Mouse (Mus musculus) c-Kit-positive CD71-positive TER-119-negative erythroid progenitor cells, embryonic 14.5 days (primary cell): ENCODE data around the gene Negr1.

Source experiments
- DNase-seq: peaks from one replicate; pipeline ENCODE4 v3.0.0-alpha.2; 2013; ENCODE audit warnings: low read depth

Gene Negr1

DNA sequence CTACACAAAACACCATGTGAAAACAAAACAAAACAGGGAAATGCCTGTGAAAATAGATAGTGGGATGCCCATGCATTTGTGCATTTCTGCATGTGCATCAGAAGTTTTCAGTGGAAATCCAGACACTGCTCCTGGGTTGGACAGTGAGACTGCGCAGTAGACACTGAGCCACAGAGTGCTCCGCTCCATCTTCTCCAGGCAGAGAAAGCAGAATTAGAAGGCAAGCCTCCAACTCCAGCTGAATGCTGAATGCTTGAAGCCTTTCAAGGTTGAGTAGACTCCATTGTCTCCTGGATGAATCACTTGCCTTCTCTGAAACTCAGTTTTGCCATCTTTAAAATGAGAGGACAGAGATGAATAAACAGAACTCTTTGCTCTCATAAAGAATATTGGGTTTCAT lies 546.6 kb downstream of the Negr1 start:
- no peak for DNase-seq

DNA sequence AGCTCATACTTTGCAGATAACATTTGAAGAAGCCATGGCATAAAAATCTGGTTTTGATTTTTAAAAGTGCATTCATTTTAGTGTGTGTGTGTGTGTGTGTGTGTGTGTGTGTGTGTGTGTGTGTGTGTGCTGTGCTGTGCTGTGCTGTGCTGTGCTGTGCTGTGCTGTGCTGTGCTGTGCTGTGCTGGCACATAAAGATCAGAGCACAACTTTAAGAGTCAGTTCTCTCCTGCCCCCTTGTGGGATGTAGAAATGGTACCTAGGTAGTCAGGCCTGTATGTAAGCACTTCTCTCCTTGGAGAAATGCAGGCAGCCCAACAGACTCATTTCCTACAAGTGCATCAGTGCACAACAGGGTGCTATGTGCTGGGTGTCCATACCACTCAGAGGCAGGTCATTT lies 547.7 kb downstream of the Negr1 start:
- DNase-seq = no peak

DNA sequence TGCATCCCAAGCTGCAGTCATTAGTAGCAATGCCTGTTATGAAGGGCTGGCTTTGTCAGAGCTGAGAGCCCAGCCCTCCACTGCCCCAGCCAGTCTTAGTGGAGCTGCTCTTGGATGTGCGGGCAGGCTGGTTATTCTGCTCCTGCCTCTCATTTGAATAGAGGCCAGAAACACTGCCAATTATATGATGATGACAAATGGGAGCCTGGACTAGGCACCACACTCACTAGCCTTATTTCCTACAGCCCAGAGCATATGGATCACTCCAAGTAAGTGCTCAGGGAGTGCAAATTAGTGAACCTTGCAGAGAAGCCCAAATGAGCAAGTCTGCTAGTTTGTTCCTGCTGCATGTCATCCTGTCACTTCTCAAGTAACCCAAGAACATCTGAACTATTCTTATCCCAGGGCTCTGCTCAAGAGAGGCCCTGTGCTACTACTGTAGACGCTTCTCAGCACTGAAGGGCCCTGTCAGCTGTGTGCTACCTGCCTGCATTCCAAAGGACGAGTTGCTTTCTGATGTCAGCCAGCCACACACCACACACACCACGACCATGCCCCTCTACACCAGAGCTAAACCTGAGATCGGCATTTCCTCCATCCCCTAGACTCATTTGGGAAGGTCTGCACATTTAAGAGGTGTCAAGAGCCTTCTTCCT lies 553.6 kb downstream of the Negr1 start:
- DNase-seq = no peak

DNA sequence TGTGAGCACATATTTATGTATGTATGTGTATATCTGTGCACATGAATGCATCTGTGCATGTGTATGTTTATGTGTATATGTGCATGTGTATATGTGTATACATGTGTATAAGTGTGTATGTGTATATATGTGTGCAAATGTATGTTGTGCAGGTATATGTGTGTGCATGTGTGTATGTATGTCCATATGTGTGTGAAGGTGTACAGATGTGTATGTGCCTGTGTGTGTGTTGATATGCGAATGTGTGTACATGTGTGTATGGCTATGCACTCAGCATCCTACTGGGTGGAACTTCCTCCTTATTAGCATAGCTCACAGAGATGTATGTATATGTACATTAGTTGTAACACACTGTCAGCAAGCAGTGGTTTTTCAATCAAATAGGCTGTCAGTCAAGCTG lies 554.4 kb downstream of the Negr1 start:
- DNase-seq = no peak

DNA sequence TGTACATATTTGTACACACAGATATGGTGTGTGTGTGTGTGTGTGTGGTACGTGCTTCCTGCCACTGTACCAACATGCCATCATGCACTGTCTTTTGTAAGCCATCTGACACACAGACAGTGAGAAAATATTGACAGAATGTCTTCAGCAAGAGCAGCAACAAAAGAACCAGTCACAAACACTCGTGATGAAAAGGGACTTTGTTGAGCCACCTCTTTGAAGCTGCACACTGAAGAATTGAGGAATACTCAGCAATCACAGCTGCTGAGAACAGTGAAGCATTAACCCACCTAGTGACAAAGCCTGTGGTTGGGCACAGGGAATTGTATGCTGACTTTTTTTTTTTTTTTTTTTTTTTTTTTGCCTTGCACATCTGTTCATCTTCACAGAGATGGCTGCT lies 558.3 kb downstream of the Negr1 start:
- DNase-seq = no peak

DNA sequence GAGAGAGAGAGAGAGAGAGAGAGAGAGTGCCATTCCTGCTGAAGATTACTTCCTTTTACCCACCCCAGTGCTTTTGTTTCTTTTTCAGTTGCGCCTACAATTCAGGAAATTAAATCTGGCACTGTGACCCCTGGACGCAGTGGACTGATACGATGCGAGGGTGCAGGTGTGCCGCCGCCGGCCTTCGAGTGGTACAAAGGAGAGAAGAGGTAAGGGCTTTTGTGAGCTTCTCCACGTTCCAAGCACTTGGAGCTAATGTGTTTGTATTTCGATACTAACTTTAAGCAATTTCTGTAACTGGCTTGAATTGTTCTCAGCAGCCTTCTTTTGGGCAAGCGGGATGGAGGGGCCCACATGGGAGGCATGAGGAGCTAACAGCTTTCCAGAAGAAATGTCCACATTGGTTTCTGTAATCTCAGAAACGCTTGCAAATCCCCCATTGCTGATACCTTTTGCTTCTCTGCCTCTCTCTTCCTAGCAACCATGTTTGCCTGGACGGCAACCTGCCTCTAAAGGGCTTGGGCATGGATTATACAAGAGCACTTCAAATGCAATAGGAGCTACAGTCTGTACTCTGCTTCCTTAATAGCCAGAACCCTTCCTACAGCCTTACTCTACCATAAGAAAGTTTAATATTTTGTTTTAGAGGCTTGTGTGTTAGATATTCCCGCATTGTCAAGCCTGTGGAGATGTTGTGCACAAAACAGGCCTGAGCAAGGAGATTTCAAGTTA lies 584.7 kb downstream of the Negr1 start:
- no peak for DNase-seq

DNA sequence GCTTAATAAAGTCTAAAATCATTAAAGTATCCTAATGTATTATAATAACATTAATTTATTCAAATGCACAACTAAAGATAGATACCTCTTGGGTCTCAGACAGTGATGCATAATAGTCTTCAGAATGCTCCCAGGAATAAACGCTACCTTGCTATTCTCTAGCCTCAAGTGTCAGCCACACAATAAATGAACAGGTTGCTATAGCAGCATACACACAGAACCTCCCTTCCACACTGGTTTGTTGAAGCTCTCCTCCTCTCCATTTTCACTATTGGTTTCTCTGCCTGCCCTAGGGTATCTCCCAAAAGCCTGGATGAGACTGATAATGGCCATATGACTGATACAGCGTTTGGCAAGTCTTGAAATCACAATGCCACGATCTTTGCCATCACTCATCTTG lies 593.3 kb downstream of the Negr1 start:
- DNase-seq = no peak

DNA sequence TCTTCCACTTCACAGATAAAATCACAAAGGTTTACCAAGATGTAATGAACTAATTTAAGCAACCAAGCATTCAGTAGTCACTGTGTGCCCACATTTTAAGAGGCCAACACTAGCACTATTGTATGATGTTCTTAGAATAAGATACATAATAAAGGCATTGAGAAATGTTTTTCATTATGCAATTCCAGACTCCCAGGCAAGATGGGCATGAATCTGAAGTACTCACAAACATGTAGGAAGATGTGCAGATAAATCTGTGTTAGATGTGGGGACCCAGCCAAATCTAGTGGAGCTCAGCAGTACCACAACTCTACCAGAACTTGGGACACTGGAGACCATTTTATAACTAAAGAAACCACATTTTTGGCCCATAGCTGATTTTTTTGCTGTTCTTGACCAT lies 593.9 kb downstream of the Negr1 start:
- DNase-seq = no peak

DNA sequence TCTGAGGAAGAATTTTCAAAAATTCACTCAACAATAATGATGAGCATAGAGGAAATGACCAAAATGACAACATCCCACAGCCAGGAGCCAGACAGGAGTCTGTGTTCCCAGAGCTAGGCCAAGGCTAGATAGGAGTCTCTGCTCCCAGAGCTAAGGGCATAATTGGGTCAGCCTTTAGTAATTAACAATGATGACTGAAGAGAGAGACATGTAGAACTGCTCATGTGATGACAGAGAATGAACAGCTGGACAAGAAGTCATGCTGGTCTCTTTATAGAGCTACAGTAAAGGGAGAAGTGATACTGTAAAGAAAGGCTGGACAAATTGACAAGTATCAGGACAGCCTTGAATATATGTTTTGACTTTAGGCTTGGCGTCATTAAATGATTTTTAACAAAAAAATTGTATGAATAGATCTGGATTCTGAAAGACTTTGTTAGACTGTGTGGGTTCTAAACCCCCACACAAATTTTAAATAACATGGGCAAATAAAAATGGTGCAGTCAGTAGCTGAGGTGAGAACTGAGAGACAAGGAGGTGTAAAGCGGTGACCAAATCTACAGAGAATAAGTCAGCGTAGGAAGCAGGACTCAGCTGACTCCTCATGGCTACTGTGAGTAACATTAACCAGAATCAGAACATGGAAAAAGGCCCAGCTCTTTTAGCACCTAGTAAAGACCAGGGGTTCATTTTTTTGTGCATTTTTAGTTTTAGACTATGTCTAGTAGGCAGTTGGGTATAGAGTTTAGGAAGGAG lies 603.4 kb downstream of the Negr1 start:
- no peak for DNase-seq

DNA sequence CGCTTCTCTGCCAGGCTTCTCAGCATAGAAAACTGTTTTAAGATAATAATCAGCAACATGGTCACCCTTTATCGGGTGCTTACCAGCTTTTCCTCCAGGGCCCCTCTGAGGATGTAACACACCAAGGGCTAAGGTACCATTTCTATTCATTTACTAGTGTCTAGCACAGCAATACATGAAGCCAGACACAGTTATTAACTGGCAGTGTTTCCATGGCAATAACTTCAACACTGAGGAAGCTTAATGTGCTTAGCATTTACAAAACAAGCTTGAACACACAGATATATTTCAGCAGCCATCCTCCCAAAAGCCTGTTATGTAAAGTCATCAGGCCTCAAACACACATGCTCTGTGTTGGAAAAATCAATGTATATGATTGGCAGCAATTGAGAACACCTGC lies 620.4 kb downstream of the Negr1 start:
- no peak for DNase-seq

DNA sequence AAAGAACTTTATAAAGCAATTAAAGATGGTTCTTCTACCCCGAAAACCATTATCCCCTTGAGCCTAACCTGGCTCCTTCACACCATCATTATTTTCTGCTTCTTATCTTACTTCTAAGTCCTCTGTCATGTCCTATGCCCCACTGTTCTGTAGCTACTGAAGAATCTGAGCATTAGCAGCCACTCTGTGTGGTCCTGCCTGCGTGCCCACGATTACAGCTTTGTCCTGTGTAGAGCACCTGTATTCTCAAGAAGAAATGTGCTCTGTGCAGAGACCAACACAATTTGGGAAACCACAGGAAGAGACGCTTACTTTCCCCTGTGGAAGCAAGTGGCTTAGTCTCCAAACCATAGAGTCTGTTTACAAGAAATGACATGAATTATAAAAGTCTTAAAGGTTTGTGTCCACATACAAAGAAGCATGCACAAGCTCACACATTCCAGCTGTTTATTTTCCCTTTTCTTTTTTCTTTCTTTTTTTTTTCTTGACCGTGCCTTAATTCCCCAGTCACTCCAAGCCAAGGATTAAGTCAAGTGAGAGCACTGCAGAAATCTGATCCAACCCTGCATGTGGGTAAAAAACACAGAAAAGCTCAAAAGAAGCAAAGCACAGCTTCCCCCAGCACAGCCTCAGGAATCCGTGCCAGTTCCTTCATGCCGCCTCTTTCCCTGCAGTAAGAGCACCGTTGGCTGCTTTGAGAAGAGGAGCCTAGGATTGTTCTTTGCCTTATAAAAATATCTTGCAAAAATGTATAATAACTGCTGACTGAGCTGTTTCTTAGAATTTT lies 627.5 kb downstream of the Negr1 start:
- DNase-seq = no peak

DNA sequence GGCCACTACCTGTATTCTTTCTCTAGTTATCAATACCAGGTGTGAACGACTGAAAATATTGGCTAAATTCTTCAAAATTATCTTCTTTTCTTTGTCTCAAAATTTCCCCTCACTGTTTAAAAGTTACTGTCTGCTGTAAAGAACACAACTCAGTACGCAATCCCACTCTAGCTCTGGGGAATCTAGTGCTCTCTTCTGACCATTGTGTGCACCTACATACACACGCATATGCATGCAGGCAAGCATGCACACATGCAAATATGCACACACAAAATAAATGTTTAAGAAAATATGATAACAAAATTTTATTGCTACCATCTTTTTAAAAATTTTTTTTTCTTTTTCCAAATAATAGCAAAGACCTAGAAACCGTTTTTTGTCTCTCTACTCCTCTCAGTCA lies 628.2 kb downstream of the Negr1 start:
- no peak for DNase-seq

DNA sequence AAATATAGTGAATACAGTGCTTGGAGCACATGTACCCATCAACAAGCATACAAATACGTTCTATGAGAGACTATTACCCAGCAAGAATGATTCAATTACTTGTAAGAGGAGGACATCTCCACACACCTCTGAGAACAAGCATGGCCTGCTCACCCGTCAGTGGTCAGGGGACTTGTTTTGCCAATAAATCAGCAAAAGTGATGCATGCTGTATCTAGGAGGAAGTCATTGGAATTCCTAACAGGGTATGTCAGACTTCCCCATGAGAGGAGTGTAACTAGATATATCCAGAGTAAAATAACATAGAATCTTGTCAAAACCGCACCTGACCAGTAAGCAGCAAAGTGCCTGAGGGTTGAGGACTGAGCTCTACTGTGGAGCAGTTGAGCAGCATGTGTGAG lies 629.0 kb downstream of the Negr1 start:
- DNase-seq = no peak

DNA sequence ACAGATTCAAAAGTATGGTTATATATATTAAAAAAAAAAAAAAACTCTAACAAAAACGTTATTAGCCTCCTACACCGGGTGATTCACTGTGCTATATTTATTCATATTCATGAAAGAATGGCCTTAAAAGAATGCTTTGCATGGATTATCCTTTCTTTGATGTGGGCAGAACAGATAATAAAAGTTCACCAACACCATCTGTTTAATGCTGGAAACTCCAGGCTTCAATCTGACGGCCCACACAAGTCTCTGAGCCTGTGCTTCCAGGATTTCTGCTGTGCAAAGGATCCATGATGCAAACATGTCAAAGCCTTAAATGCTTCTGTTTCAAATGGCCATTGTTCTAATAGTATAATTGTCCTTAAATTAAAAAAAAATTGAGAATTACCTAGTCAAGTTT lies 630.4 kb downstream of the Negr1 start:
- DNase-seq = no peak

DNA sequence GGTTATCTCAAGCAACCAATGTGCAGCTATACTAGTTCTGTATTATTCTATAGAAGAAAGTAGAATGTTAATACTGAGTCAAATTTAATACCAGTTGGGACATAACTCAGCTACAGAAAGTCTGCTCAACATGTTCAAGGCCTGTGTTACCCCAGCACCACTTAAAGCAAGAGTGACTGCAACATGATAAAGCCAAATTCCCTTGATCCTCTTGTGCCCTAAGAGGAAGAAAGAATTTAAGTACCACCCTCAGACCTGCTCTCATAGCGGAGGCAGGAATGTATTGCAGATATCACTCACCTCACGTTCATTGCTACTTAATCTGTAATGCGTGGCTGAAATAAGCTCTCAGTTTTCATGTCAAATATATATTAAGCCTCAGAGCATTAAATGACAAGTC lies 631.5 kb downstream of the Negr1 start:
- no peak for DNase-seq

DNA sequence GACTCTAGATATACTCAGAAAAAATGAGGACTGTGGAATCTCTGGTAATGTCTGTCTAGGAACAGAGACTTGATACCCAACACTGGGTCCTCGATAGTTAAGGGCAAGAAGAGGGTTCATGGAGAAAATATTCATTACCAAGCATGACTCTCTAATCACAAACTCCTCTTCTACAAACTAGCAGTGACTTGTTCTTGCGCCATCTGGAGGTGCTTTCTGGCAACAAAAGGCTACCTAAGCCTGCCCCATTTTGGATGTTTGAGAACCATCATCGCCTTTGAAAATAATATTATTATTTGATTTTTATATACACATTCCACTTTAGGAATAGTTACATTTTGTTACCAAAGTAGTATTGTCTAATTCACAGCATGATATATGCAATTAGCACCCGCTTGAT lies 637.1 kb downstream of the Negr1 start:
- DNase-seq = no peak

DNA sequence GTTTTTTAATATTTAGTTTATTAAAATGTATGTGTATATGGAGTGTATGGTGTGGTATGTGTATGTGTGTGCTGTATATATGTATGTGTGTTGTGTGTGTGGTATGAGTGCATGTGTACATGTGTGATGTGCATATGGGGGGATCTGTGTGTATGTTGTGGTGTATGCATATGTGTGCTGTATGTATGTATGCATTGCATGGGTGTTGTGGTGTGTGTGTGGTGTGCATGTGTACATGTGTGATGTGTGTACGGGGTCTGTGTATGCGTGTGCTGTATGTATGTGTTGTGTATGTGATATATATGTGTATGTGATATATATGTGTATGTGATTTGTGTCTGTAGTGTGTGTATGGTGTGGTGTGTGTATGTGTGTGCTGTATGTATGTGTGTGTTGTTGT lies 640.1 kb downstream of the Negr1 start:
- DNase-seq = no peak

DNA sequence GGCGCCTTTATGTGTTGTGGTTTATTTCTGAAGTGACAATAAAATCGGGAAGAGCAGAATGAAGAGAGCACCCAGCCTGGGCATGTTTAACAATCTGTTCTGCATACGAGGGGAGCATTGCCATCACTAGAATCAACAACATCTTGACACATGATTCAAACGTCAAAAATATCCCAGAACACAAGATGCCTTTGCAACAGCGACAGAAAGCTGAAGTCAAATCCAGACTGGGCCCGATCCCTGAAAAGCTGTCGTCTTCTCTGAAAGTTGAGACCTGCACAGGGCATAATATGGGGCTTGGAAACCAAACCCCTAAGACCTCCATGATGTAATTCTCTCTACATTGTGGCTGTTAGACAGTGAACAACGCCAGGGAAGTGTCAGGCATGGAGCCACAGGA lies 642.0 kb downstream of the Negr1 start:
- no peak for DNase-seq

DNA sequence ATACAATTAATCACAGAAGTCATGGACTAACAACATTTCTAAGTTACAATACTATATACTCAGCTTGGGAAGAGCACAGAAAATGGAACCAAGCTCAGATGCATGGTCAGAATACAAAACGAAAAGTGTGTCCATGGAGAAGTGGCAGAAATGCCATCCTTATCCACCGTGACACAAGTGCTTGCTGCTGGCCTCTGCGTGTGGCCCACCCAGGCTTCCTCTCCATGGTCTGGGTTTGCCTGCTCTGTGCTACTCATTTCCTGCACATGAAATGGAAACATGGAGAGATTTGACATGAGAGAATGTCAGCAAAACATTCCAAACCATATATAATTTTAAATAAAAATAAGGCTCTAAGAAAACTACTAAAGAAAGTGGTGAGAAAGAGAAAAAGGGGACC lies 645.2 kb downstream of the Negr1 start:
- no peak for DNase-seq

DNA sequence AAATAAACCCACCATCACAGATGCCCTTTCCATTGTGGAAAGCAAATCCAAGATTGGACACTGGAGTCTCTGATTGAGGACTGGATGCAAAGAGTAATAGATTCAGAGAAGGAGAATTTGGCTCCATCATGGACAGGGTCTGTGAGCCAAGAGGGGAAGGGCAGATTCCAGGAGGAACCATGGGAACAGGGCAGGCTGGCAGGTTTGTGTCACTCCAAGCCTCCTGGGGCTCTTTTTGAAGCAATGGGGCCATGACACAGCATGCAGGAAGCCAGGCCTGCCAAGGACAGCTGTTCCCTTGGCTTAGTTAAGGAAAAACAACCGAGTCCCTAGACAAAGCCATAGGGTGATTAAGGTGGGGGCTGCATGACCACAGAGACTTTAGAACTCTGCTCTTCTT lies 647.4 kb downstream of the Negr1 start:
- no peak for DNase-seq

DNA sequence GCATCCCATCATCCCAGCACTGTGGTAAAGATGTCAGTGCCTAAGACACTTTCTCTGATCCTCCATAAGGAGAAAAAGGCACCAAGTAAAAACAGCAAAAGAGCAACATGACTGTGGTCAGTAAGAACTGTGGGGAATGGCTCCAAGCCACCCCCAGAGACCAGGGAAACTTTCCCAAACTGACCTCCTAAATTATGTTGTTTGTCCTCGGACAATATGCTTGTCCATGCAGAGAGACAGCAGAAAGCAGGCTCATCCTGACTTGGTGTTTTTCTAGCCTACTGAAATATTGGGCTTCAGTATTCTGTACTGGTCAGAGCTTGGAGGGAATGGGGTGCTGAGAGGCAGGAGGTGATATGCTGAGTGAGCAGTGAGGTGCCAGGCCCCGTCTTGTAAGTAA lies 647.8 kb downstream of the Negr1 start:
- DNase-seq = no peak

DNA sequence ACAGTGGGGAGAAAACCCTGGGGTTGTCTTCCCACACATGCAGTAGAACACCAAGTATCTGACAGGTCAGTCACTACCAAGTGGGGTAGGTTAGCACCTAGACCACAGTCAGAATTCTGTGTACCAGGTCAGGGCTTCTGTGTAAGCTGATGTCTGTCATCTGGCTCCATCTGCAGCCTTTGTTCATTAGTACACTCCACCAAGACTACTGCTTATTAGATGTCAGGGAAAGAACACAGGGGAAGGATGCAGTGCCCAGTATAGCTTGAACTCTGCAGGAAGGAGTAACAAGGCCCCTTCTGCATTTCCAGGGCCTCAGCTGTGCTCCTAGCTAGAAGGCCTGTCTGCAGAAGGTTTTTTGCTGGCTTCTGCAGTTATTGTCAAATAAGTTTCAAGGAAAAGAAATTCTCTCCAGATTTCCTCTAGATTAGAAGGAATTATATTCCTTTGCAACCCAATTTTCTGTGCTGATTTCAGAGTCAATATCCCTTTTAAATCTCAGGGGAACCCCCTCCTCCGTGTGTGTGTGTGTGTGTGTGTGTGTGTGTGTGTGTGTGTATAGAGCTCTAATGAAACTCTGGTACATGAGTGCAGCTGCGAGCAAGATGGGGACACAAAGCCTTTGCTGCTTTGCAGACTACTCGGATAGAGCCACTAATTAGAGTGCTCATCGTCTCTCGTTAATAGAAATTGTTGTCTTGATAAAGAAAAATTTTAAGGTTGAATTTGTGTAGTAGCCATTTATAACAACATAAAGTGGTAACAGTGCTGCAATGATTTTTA lies 654.5 kb downstream of the Negr1 start:
- DNase-seq = no peak
